Mouse (Mus musculus) spleen, postnatal 36 days (tissue): ENCODE data around the gene Mprip.

ENCODE experiments used
- DNase-seq, 2 experiments: peaks; one replicate each; pipeline ENCODE4 v3.0.0; 2022; ENCODE audit warnings: low spot score in 2 of 2, mixed read lengths in 1 of 2

The Mprip gene

DNA sequence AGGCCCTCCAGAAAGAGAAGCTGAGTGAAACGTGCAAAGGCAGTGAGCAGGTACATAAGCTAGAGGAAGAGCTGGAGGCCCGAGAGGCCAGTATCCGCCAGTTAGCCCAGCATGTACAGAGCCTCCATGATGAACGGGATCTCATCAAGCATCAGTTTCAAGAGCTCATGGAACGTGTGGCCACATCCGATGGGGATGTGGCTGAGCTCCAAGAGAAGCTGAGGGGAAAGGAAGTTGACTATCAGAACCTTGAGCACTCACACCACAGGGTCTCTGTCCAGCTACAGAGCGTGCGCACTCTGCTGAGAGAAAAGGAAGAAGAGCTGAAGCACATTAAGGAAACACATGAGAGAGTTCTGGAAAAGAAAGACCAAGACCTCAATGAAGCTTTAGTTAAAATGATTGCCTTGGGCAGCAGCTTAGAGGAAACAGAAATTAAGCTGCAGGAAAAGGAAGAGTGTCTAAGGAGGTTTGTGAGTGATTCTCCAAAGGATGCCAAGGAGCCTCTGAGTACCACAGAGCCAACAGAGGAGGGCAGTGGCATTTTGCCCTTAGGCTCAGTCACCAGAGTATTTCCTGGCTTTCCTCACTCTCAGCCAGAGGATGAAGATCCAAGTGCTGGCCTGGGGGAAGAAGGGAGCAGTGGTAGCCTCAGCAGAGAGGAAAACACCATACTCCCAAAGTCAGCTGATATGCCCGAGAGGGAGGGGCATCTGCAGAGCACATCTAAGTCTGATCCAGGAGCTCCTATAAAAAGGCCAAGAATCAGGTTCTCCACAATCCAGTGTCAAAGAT lies 97.3 kb downstream of the Mprip start:
- DNase-seq = no peak

DNA sequence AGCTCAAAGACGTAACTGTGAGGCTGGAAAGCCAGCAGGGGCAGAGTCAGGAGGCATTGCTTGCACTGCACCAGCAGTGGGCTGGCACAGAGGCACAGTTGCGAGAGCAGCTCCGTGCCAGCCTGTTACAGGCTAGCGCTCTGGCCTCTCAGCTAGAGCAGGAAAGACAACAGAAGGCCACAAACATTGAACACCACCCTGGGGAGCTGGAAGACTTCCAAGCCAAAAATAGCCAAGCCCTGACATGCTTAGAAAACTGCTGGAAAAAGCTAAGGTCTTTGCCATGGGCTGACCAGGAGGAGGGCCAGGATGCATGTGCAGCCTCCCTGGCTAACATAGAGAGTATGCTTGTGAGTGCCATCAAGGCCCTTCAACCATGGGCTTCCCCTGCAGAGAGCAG lies 98.1 kb downstream of the Mprip start:
- no peak for DNase-seq

DNA sequence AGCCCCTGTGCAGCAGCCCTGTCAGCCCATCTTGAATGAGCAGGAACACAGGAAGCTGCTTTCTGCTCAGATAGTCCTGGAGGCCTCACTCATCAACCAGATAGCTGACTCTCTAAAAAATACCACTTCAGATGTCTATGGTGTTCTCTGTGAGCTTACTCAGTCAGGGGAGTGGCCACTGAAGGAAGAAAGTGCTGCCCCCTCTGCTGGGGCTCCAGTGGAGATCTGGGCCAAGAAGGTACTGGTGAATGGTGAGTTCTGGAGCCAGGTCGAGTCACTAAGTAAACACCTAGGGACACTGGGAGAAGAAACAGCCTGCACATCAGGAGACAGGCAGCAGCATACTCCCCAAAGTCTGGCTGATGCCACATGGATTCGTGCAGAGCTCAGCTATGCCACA lies 98.5 kb downstream of the Mprip start:
- DNase-seq = no peak

DNA sequence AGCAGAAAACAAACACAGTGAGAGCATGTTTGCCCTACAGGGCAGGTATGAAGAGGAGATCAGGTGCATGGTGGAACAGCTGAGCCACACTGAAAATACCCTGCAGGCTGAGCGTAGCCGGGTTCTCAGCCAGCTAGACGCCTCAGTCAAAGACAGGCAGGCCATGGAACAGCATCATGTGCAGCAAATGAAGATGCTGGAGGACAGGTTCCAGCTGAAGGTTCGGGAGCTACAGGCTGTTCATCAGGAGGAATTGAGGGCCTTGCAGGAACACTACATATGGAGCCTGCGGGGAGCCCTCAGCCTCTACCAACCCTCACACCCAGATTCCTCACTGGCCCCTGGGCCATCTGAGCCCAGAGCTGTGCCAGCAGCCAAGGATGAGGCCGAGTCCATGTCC lies 99.7 kb downstream of the Mprip start:
- no peak for DNase-seq

DNA sequence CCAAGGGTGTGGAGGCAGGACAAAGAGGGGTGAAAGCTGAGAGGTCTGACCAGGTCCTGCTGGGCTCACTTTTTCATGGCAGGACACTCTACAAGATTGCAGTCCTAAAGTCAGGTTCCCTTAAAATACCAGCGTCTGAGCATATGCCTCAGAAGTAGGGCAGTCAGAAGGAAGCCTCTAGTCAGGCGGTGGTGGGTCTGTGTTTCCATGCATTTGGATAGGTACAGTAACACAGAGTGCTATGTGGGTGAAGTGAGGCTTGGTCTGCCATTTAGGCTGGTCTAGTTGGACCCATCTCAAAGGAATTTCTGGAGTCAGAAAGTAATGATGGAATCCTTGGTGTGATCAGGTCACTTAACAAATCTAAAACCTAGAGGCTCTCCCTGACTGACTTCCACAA lies 108.2 kb downstream of the Mprip start:
- DNase-seq = no peak

DNA sequence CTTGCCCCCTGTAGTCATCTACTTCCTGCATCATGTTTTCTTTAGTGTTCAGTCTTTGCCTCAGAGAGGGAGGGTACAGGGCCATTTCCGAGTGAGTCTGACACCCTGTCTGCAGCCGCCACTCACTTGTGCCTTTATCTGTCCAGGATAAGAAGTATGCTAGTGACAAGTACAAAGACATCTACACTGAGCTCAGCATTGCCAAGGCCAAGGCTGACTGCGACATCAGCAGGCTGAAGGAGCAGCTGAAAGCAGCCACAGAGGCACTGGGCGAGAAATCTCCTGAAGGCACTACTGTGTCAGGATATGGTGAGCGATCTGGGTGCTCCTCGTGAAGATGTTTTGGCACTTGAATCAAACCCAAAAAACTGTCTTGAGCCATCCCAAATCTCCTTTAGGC lies 108.6 kb downstream of the Mprip start:
- no peak for DNase-seq

DNA sequence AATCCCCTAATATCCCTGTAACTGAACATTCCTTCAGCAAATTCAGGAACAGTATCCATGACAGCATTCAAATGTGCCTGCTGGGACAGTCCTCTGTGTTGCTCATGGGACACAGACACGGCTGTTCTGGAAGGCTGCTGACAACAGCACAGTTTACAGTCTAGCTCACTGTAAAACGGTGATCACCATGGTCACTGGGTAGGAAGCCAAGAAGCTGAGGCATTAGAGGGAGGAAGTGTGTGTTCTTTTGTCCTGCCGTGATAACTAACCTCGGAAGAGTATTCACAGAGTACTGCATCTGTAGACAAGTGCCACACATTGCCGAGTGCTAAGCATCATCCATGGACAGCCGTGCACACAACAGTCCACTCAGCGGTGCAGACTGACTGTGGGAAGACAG lies 109.6 kb downstream of the Mprip start:
- no peak for DNase-seq

DNA sequence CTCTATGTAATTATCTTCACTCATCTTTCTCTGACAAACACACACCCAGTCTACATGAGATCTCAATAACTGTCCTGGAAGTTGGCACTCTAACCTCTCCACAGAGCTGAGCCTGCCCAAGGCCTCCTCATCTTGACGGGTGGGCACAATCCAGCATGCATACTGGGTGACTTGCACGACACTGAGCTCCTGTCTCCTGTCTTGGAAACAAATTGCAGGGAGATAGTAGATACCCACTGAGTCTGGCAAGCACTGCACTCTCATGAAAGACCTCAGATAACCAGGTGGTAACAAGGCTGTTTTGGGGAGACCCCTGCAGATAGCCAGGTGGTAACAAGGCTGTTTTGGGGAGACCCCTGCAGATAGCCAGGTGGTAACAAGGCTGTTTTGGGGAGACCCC lies 111.2 kb downstream of the Mprip start:
- DNase-seq = no peak

DNA sequence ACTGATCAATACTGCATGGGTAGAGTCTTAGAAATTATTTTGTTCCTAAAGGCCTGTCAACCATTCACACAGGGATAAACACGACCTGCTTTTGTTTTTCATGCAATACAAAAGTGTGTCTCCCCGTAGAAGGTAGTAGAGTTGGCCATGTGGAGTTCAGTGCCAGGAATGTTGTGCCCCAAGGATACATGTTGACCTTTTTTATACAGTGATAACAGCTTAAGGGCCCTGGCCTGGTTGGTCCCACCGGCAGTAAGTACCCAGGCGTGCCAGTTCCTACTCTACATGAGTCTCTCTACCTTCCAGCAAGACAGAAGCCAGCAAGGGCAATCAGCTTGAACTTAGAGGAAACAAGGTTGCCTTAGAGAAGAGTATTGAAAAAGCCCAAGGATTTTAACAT lies 111.8 kb downstream of the Mprip start:
- no peak for DNase-seq

DNA sequence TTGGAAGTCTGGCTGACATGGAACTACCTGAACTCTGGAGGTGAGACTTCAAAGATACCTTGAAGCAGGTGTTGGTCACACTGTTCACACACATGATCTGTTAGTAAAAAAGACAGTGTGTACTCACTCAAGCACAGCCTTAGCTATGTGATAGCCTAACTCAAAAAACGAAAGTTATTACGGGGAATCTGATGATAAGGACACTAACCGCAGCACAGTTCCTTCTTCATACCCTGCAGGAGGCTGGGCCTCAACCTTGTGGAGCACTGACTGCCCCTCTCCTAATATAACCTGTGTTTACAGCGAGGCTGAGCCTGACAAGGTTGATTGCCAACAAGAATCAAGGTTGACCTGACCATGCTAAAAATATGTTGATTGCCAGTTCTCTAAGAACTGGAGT lies 113.4 kb downstream of the Mprip start:
- DNase-seq = no peak

DNA sequence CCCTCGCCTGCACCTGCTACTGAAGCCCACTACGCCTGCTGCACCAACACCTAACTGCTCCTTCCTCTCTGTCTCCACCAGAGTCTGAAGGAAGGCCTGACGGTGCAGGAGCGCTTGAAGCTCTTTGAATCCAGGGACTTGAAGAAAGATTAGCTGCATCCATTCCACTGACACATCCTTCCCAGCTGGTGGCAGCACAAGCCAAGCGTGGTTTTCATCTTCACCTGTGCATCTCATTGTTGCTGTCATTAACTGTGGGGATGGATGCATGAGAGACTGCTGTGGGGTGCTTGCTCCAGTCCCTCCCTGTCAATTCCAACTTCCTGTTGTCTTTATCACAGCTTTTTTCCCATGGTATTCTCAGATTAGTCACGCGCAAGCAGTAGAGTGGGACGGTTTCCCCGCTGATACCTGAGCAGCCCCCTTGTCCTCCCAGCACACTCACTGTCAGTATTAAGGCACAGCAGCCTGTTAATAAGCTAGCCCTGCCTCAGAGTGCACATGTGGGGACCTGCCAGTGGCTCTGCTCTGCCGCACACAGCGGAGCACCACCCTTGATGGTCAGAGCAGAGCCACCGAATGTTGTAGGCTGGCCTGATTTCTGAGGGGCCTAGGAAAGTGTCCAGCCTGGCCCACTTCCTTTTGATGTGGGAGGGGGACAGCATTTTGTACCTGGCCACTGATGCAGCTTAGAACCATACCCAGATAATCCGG lies 114.5 kb downstream of the Mprip start:
- DNase-seq = no peak

DNA sequence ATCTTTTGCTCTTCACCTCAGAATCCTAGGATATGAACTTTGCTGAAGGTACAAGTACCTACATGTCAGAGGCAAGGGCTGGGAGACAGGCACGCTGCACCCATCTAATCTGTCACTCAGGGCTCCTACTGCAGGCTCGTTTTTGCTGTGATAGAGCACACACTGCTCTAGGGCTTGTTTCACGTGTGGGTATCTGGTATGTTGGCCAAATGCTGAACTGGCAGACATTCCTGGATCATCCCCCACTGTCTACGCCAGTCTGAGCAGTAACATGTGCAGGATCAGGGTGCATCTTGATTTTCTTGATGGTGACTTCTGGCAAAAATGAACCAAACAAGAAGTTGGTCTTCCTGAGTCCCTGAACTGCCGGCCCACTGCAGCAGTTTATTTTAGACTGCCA lies 116.2 kb downstream of the Mprip start:
- DNase-seq = no peak

DNA sequence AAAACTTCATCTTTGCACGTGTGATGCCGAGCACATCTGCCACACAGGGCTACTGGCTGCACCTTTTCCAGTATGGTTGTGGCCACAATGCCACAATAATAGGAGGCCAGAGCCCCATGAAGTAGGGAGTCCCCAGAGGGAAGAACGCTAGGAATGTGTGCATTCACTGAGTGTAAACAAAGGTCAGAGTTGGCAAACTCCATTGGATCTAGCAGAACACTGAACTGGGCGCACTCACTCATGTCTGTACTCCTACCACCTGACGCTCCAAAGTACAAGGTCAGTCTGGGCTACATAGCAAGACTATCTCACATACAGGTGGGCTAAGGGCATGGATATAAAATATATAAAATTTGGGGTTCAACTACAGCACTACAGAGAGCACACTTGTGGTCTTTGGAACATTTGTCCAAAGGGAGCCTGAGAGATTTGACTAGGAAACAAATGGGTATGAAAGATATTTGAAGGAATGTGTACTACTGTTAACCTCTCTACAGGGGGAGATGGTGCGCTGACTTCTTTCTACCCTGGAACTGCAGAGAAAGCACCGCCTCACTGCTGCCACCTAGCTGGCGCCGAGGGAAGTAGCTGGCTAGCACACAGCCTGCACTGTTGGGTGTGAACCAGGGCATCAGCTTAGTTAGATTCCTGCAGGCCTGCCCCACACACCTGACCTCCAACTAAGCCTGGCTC lies 117.2 kb downstream of the Mprip start:
- peak; percentile 58 to 60 for DNase-seq

DNA sequence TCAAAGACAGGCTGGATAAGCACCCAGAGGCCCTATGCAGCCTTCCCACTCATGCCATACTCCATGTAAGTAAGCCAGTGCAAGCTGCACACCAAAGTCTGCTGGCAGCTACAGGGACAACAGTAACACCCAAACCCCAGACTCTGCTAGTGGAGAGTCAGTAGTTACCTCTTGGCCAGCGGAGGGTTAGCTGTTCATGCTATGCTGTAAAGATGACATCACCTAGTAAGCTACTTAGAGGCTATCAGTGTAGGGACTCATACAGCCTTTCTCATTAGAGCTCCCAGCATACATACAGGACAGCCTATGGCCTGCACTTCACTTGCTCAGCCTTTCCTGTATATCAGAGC lies 117.7 kb downstream of the Mprip start:
- DNase-seq = no peak

DNA sequence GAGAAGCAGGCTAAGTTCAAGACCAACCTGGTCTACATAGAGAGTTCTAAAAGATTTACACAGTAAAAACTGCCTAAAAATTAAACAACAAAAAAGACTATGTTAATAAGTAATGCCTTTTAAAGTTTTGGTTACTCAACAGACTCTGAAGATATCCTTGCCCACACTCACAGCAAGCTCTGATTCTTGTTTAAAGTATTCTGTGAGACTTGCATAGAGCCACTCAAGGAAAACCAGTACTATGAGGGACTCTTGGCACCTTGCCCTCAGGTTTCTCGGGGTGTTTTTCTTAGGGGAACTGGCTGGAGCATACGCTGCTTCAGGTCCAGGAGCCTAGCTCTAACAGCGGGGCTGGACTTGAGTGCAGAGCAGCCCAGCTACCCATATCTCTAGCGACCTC lies 118.3 kb downstream of the Mprip start:
- no peak for DNase-seq

DNA sequence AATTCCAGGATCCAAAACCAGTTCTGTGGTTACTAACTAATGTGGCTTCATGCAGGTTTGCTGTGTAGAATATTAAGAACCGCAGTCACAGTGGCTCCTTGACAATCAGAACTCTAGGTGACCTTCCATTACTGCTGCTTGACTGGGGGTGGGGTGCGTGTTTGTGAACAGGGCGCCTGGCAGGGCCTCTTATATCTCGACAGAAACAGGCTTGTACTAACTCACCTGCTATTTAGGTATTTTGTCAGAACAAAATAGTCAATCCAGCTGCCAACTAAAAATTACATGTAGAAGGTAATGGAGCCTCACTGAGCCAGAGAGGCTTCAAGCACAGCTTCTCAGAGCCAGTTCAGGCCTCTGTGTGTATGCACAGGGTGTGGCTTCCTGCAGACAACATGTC lies 119.1 kb downstream of the Mprip start:
- DNase-seq = no peak

DNA sequence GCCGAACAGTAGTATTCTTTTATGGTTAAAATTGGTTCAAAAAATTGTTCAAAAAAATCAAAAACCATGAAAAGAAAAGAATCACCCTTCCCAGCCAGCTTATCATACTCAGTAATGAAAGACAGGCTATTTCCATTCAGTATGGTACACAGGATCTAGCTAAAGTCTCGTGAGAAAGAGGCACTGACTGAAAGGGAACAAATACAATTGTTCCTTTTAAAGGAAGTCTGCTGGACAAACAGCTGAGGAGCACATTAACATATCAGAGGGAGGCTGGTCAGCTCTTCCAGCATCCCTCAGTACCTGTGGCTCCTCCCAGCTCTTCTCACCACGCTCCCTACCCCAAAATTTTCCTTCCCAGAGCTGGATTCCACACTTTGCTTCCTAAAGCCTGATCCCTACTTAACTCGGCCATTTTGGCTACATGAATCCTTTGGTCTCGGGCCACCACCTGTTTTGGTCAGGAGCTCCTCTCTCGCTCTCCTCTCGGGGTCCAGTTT lies 121.0 kb downstream of the Mprip start:
- DNase-seq = no peak

DNA sequence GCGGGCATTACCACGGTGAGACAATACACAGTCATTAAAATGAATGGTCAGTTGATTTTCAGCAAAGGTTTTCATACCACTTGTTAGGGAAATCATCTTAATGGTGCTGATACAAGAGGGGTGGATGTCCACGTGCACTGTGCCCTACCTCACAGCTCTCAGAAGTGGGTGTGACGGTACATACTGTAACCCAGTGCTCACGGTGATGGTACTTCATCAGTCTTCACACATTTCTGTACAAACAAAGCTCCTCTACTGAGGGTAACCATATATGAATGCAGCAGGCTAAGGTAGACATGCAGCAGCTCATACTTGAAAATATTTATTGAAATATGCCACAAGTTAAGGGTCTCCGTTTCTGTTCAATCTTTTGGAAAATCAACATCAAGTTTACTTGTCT lies 122.5 kb downstream of the Mprip start:
- DNase-seq = no peak

DNA sequence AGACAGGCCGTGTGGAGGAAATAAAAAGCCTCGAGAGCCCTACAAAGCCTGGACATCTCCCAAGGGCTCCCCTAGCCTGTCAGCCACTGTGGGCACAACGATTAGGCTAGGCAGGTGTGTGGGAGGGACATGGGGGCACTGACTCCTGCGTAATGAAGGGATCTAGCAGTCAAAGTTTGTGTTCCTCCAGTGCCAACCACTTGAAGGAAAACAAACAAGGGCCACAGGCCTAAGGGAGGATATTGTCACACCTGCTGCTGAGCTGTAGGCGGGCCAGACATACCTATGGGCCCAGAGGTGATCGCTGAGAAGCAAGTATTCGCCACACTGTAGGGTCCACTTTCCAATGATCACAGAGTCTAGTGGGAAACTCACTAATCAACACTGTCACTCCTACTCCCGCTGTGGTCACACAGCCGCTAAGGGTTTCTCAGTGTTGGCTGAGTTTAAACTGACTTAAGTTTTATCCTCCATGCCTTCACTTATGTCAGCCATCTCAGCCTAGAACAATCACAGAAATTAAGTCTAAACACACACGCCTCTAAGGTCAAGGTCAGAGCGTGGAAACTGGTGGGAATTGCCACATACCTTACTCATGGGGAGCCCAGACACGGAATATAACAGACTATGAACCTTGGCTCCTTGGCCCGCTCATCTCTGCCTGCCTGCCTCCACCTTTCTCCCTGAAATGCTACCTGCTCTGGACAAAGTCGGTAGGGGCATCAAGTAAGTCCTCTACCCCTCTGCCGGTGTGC lies 125.5 kb downstream of the Mprip start:
- DNase-seq = no peak

DNA sequence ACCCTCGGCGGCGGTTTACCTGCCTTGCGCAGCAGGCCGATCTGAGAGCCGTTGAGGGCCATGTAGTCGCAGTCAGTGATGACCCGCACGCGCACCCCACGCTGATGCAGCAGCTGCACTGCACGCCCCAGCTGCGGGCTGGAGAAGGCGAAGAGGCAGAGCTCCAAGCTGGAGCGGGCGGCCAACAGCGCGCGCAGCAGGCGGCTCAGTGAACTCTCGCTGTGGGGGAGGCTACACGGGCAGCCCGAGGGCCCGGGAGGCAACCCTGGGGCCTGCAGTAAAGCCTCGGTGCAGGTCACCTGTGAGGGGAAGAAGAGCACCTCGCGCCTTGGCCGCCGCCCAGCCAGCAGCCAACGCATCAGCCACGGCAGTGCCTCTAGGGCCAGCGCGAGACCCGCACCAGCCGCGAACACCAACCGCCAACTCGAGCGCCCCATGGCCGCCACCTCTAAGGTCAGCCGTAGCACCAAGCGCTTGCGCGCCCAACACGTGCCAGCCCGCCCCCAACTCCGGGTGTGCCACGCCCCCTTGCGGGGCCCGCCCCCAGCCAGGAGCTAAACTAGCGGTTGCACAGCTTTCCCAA lies 126.2 kb downstream of the Mprip start, which contains the start of gene Pld6:
Gene Pld6 (minus strand): TSS at position 447 of the 583 bp plus-strand sequence.
- peak; percentile 40 to 41 for DNase-seq

DNA sequence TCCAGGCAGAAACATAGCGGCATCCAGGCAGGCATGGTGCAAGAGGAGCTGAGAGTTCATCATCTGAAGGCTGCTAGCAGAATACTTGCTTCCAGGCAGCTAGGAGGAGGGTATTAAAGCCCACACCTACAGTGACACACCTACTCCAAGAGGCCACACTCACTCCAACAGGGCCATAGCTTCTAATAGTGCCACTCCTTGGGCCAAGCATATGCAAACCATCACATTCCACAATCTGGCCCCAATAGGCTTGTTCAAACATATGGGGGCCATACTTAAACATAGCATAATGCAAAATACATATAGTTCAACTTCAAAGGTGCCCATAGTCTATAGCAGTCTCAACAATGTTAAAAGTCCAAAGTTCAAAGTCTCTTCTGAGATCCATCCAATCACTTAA lies 128.2 kb downstream of the Mprip start:
- no peak for DNase-seq

DNA sequence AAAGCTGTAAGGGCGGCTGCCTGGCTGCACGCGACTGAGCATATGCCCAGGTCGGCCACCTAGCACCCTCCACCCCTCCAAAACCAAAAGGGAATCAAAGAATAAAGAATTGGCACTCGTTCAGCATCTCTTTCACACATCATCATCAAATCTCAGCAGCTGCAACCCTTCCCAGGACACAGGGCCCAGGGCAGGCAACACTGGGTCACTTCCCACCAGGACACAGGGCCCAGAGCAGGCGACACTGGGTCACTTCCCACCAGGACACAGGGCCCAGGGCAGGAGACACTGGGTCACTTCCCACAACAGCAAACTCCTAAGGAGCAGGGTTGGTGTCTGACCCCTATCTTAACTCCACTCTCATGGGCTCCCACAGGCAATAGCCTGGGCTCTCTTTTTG lies 132.3 kb downstream of the Mprip start:
- DNase-seq = no peak
